In the genomic region with DNA sequence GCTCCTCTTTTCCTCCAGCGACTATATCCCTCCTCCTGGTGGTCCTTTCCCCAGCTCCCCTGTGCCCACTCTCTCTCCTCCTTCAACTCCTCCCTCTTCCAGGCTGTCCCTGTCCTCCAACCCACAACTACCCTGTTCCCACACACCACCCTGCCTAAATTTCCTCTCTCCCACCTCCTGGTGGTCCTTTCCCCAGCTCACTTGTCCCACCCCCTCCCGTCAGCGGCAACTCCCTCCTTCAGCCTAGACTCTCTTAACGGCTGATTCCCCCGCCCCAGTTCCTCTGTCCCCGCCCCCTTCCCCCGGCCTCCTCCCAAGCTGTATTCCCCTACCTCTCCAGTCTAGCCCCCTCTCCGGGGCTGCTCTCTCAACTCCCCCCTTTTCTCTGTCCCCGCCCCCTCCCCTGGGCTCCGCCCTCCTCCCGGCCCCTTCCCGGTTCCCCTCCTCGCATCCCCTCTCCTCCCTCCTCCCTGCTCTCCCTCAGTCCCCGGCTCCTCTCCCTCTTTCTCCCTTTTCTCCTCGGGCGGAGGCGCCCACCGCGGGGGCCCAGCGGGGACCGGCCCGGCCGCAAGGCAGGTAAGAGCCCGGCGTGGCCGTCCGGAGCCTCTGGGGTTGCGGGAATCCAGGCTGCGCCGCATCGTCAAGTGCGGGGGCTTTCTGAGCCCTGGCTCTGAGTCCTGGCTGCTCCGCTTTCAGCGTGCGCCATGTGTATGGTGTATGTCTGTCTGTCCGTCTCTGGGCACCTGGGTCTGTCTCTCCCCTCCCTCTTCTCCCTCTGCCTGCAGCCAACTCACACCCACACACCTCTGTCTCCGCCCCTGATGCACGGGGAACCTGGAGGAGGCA, we compare ENCODE assay signal across 8 mouse cellular contexts. TPM values are rescaled to one million over a fixed set of nuclear protein-coding genes. Genes with fewer than 3 reads are reported as not detected.
DNase-seq lines count a peak whose midpoint lies in the region; ATAC-seq and TF ChIP-seq lines count a peak whose summit lies in the region.

No protein-coding gene starts in this region.

- peaks cover 21% of the 10 kb centered on the region for H3K36me3 ChIP-seq in heart, embryonic 14.5 days (ENCODE audit: control insufficient read depth, insufficient read depth, low read length)
- peaks cover 16% of the 10 kb centered on the region for H3K36me3 ChIP-seq in midbrain, postnatal 0 days (ENCODE audit: insufficient read depth, low read length)

- H3K27me3 ChIP-seq in heart, embryonic 14.5 days (ENCODE audit: control insufficient read depth, insufficient read depth, low read length) = no peaks in the 10 kb centered on the region
- H3K27me3 ChIP-seq in midbrain, postnatal 0 days (ENCODE audit: insufficient read depth, low read length) = no peaks in the 10 kb centered on the region

- no peaks in the 10 kb centered on the region for H3K9me3 ChIP-seq in heart, embryonic 14.5 days (ENCODE audit: control insufficient read depth, low read length)
- H3K9me3 ChIP-seq in midbrain, postnatal 0 days (ENCODE audit: low read length) = no peaks in the 10 kb centered on the region

- H3K4me1 ChIP-seq in heart, embryonic 14.5 days (ENCODE audit: control insufficient read depth in 2 of 2, insufficient read depth in 2 of 2, low read length in 2 of 2) = peaks cover 20 to 21% of the 10 kb centered on the region in 2 experiments
- H3K4me1 ChIP-seq in midbrain, postnatal 0 days (ENCODE audit: insufficient read depth, low read length) = peaks cover 14% of the 10 kb centered on the region

- WGBS in heart, embryonic 14.5 days = 3% methylated on average over 33 of the region's 38 CpGs
- WGBS in midbrain, postnatal 0 days = under 1% methylated on average over 28 of the region's 38 CpGs

- H3K4me2 ChIP-seq in heart, embryonic 14.5 days (ENCODE audit: low read length) = peak overlapping the region; percentile 80
- peak overlapping the region; percentile 80 for H3K4me2 ChIP-seq in midbrain, postnatal 0 days (ENCODE audit: low read depth, low read length, poor library complexity, severe bottlenecking)

- DNase-seq in ovary, postnatal 10 days (ENCODE audit: low spot score) = peak; percentile 18
- no peak for DNase-seq in ovary, adult 18-20 months (ENCODE audit: low spot score)
- peak; percentile 86 to 87 for DNase-seq in cerebellum, postnatal 14 days
- peak; percentile 64 to 71 for DNase-seq in left cerebral cortex, postnatal 36 days (ENCODE audit: low spot score in 2 of 2)
- DNase-seq in midbrain, postnatal 0 days (ENCODE audit: low spot score) = peak; percentile 87
- no peak for DNase-seq in urinary bladder, adult 2 months (ENCODE audit: low spot score)

- peak overlapping the region; percentile 57 to 59 for H3K4me3 ChIP-seq in heart, embryonic 14.5 days (ENCODE audit: control insufficient read depth in 1 of 2, insufficient read depth in 1 of 2, low read depth in 1 of 2, low read length in 2 of 2)
- peak overlapping the region; percentile 60 for H3K4me3 ChIP-seq in midbrain, postnatal 0 days (ENCODE audit: low read depth, low read length)

- H3K27ac ChIP-seq in heart, embryonic 14.5 days (replicated peaks in 1 of 2; ENCODE audit: control insufficient read depth in 1 of 2, insufficient read depth in 1 of 2, low read depth in 2 of 2, low read length in 2 of 2) = peak overlapping the region; percentile 80 to 88
- peak overlapping the region; percentile 74 for H3K27ac ChIP-seq in midbrain, postnatal 0 days (ENCODE audit: low read depth, low read length)

- peak; percentile 72 for ATAC-seq in heart, embryonic 14.5 days (ENCODE audit: insufficient number of reproducible peaks, insufficient read depth, low FRiP score, low read depth)
- ATAC-seq in midbrain, postnatal 0 days (ENCODE audit: low FRiP score) = peak; percentile 81
- ATAC-seq in monocyte, adult 5-6 weeks (replicated peaks; ENCODE audit: insufficient number of reproducible peaks, low FRiP score, low TSS enrichment, poor library complexity, severe bottlenecking) = no peak

- intact Hi-C loops in left cerebral cortex, postnatal 36 days (cut with DNase I) = loop anchor here (2.0 kb wide), 2 partner anchors 17 to 31 kb away; a partner anchor contains a TSS

- peak overlapping the region; percentile 74 for H3K9ac ChIP-seq in heart, embryonic 14.5 days (ENCODE audit: low read length)
- peak overlapping the region; percentile 72 for H3K9ac ChIP-seq in midbrain, postnatal 0 days (replicated peaks; ENCODE audit: low read length, poor library complexity, severe bottlenecking)

- TF ChIP-seq CTCF in midbrain, postnatal 0 days (IDR thresholded peaks at IDR 0.05) = no peak; the same call in 1 of the 2 replicates

RNA-seq across cellular contexts. Expression of a gene that starts 0.4 kb away (rescaled TPM):
- 0.15 TPM in 2 replicates for polyA plus RNA-seq in heart, embryonic 14.5 days (2014; fragmentation: Nextera tagmentation; extraction: Ambion mirVana)
- 100 to 1,000 TPM; 242 to 273 TPM for total RNA-seq in left cerebral cortex, postnatal 36 days (2021)
- total RNA-seq in midbrain, postnatal 0 days (2014; rRNA removed) = 64.2 and 76.0 TPM in 2 replicates
- polyA plus RNA-seq in midbrain, postnatal 0 days (2015; fragmentation: Nextera tagmentation; extraction: Ambion mirVana) = 0.96 and 1.1 TPM in 2 replicates
- not detected in 3 replicates for total RNA-seq in monocyte, adult 5-6 weeks (2017)
- 3.8 and 6.6 TPM in 2 replicates for polyA plus RNA-seq in urinary bladder, adult 2 months (2012; rRNA removed)

RNA-seq across cellular contexts. Expression of a gene that starts 10.4 kb away (rescaled TPM):
- polyA plus RNA-seq in heart, embryonic 14.5 days (2014; fragmentation: Nextera tagmentation; extraction: Ambion mirVana) = 31.2 and 32.0 TPM in 2 replicates
- total RNA-seq in left cerebral cortex, postnatal 36 days (2021) = 10 to 100 TPM; 40.9 to 44.9 TPM
- 42.5 and 44.1 TPM in 2 replicates for total RNA-seq in midbrain, postnatal 0 days (2014; rRNA removed)
- polyA plus RNA-seq in midbrain, postnatal 0 days (2015; fragmentation: Nextera tagmentation; extraction: Ambion mirVana) = 35.9 and 36.7 TPM in 2 replicates
- 9.6 to 18.6 TPM (median 15.9 TPM) in 3 replicates for total RNA-seq in monocyte, adult 5-6 weeks (2017)
- polyA plus RNA-seq in urinary bladder, adult 2 months (2012; rRNA removed) = 27.2 and 28.0 TPM in 2 replicates

RNA-seq across cellular contexts. Expression of a gene that starts 31.8 kb away (rescaled TPM):
- 159 and 161 TPM in 2 replicates for polyA plus RNA-seq in heart, embryonic 14.5 days (2014; fragmentation: Nextera tagmentation; extraction: Ambion mirVana)
- 100 to 1,000 TPM; 269 to 307 TPM for total RNA-seq in left cerebral cortex, postnatal 36 days (2021)
- 375 and 403 TPM in 2 replicates for total RNA-seq in midbrain, postnatal 0 days (2014; rRNA removed)
- polyA plus RNA-seq in midbrain, postnatal 0 days (2015; fragmentation: Nextera tagmentation; extraction: Ambion mirVana) = 236 and 258 TPM in 2 replicates
- 46.6 to 76.8 TPM (median 71.5 TPM) in 3 replicates for total RNA-seq in monocyte, adult 5-6 weeks (2017)
- 172 and 208 TPM in 2 replicates for polyA plus RNA-seq in urinary bladder, adult 2 months (2012; rRNA removed)

RNA-seq across cellular contexts. Expression of a gene that starts 44.8 kb away (rescaled TPM):
- polyA plus RNA-seq in heart, embryonic 14.5 days (2014; fragmentation: Nextera tagmentation; extraction: Ambion mirVana) = 15.1 and 15.5 TPM in 2 replicates
- 10 to 100 TPM; 37.3 to 40.9 TPM for total RNA-seq in left cerebral cortex, postnatal 36 days (2021)
- 93.8 and 111 TPM in 2 replicates for total RNA-seq in midbrain, postnatal 0 days (2014; rRNA removed)
- 106 TPM in 2 replicates for polyA plus RNA-seq in midbrain, postnatal 0 days (2015; fragmentation: Nextera tagmentation; extraction: Ambion mirVana)
- 3.0 to 15.5 TPM (median 6.4 TPM) in 3 replicates for total RNA-seq in monocyte, adult 5-6 weeks (2017)
- polyA plus RNA-seq in urinary bladder, adult 2 months (2012; rRNA removed) = 38.4 and 47.7 TPM in 2 replicates

Comparison
In these comparisons a context has a peak if more than half of its experiments do, and no peak if none do; other contexts are left out.
1. DNase-seq: peak in ovary, postnatal 10 days (single experiment), cerebellum, postnatal 14 days (2 of 2), left cerebral cortex, postnatal 36 days (2 of 2) and midbrain, postnatal 0 days (single experiment); none in ovary, adult 18-20 months (single experiment) and urinary bladder, adult 2 months (single experiment).
2. RNA of a gene that starts 0.4 kb away (total RNA-seq): 242 to 273 TPM in left cerebral cortex, postnatal 36 days and 64.2 to 76.0 TPM in midbrain, postnatal 0 days; not detected in monocyte, adult 5-6 weeks; every median in the first group is over 10 times any median in the second.